Mouse (Mus musculus): ENCODE results near the gene Tekt4.

The Tekt4 gene

DNA sequence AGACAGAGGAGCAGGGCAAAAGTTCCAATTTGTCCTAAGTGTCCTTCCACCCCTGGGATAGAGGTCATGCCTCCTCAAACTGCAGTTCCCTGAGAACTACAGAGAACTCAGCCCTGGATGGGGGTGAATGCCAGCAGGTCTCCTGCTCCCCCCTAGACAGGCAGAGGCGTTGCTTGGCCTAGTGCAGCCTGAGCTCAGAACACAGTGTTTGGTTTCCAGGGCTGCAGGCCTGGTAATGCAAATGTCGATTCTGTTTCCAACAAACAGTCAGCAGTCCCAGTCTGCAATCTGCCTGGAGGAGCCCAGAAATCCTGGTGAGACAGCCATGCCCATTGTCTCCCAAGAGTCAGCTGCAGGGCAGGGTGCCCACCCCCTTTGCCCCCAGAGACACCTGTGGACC is at the start of gene Tekt4:
Gene Tekt4 (plus strand): TSS at position 344 of the 400 bp plus-strand sequence.
- DNase-seq = peak in 1 of 2 experiments; percentile 13

DNA sequence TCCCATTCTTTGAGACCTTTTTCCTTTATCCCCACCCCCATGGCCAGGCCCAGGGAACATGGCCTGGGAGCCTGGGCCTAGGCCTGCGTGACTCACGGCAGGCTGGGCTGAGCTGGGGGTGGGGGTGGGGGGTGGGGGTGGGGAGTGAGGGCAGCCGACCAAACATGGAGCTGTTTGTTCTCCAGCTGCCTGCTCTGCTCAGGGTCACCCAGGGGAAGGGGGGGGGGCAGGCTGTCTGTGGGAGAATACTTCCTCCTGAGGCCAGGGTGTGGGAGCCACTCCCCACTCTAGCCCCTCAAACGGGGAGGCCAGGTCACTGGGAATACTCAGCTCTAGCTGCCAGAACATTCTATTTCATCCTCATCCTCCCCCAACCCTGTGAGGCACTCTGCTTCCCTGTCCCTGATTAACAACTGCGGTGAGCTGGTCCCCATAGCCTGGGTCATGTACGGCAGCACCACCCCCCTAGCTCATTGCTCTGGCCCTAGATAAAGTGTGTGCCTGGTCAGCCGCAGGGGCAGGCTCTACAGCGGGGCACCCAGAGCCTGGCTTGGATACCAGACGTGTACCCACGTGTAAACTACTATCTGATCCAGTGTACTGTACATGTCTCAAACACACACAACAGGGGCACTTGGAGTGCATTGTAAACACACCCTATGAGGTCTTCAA is 49.1 kb upstream of the Tekt4 start:
- no peak for DNase-seq

DNA sequence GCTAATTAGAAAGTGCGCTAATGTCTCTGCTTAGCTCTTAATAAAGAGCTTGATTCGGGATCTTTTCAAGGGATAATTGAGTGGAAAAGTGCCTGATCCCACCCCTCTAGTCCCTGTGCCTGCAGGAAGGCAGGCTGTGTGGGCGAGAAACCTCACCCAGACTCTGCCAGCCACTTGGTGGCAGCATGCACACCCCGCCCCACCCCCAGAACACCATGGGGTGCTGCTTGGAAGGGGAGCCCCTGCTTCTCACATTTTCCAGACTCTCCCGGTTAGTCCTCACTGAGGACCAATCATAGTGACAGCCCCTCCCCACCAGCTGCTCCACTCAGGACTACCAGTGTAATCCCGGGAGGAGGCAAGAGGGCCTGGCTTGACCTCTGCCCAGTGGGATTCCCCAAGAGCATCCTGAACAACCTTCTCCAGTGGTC is 48.4 kb upstream of the Tekt4 start:
- no peak for DNase-seq

DNA sequence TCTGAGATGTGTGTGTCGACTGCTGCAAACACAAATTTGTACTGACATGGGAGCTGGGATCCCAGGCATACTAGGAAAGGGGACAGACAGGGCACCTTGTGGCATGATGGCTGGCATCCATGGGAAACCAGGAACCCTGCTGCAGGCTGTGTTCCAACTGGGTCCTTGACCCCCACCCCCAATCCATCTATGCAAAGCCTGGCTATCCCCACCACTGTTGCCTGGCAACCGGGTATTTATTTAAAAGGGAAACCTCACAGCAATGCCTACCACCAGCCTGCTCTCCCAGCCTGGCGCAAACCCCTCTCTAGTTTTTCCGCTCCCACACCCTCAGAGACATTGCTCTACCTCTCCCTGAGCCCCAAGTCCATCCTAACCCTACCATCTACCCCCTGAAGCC is 47.1 kb upstream of the Tekt4 start:
- no peak for DNase-seq

DNA sequence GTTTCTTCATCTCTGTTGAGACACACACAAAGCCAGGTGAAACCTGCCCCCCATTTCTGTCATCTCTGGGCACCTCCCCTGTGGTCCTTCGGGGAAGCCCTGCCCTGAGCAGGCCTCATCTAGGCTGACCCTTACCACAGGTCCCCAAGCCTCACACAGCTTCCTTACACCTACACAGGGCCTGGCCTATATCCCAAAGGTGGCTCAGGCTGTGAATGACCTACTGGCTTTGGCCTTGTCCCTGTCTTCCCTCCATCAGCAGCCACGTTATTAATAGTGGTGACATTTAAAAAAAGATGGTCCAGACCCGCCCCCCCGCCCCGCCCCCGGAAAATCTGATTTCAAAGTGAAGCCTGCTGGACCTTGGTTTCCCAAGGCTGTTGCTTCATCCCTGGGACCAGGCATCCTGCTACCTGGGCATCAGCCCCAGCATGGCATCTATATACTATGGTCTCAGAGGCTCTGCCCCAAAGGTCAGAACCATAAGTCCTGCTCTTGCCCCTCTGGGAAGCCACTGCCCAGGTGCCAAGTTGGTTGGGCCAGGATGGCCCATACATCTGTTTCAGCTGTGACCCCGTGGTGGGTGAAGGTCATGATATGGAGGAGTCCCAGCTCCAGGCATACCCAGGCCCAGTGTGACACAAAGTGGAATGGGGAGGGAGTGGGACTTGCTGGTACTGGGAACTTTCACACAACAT is 46.0 kb upstream of the Tekt4 start:
- no peak for DNase-seq

DNA sequence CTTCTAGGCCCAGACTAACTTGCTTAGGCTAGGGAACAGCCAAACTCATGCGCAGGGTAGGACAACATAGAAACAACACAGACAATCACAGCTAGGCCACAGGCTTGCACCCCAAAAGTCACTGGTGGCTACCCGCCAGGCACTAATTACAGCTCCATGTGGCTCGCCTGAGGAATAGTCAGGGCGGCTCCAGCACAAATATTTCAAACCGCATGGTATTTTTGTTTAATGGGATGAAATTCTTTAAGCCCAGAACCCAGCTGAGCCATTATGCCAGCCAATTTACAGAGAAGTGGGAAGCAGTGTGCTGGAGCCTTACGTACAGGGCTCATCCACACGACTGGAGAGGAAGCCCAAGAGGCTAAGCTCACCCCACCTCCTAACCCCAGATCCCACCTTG is 44.8 kb upstream of the Tekt4 start:
- no peak for DNase-seq

DNA sequence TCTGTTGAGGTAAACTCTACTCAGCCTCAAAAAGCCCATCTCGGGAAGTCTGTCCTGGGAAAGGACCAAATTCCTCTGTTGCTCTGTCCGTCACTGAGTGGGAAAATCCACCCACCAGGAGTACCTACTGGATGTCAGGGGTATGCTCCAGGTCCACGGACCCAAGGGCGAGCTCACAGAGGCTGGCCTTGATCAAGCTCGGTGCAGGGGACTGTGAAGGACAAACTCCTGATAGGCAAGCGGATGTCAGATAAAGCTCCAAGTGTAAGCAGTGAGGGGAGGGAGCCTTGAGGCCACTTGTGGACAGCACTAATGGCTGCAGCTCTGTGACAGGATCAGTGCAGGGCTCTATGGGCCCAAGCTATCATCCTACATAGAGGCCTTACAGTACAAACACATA is 44.2 kb upstream of the Tekt4 start:
- DNase-seq = no peak

DNA sequence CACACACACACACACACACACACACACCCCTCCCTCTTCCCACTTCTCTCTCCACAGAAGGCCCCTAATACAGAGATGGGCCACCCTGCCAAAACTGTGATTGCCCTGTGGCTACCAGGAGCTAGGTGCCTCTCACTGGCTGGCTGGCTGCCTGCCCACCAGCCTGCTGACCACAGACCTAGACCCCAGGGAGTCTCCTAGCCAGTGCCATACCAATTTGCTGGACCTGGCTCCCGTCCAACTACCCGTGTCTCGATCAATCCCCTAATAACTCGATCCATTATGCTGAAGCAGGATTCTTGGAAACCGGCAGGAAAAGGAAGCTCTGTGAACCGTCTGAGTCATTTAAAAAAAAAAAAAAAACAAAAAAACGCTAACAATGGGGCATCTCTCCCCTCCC is 43.6 kb upstream of the Tekt4 start:
- DNase-seq = no peak

DNA sequence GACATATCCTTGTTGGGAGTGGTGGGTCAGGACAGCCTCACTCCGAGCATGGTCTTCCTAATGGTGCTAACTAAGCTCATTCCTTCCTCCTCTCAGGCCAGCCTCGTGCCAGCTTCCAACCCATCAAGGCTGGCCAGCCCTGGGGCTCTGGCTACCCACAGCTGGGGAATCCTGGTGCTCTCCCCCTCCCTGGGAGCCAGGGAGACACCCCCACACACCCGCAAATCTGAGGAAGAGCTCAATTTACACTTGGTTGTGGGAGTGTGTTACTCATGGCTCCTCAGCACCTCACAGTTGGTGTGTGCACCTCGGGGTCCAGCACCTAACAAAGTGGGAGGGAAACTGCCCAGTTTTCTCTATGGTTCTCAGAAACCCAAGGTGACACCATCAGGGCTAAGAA is 43.2 kb upstream of the Tekt4 start:
- no peak for DNase-seq

DNA sequence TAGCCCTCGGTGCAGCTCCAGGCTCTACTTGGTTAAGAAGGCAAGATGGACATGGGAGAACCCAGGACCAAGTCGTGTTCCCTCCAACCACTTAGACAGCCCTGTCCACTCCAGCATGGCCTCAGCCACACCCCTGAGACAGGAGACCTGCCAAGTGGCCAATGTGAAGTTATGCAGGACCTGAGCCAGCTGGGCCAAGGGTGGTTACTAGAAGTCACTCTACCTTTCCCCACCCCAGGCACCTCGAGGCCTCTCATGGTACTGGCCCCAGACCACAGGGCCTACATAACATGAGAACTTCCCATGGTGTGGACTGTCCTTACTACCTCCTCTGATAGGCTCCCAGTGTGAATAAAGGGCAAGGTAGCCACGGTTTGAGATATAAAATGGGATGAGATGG is 40.2 kb upstream of the Tekt4 start:
- peak; percentile 19 to 53 for DNase-seq

DNA sequence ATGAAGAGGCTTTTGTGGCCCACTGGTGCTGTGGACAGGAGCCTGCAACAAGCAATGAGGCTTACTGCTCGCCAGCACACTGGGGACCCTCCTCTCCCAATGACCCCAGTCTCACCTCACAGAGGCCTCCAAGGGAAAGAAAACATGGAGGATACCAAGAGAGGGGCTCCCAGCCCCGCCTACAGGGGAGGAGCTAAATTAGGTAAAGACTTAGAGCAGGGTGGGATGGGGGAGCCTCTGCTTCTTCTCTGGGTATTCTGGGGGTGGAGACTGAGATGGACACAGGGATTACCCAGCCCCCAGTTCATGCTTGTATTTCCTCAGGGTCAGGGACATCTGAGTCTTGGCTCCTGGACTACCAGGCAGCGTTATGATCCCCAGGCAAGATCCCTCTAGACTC is 39.5 kb upstream of the Tekt4 start:
- DNase-seq = no peak

DNA sequence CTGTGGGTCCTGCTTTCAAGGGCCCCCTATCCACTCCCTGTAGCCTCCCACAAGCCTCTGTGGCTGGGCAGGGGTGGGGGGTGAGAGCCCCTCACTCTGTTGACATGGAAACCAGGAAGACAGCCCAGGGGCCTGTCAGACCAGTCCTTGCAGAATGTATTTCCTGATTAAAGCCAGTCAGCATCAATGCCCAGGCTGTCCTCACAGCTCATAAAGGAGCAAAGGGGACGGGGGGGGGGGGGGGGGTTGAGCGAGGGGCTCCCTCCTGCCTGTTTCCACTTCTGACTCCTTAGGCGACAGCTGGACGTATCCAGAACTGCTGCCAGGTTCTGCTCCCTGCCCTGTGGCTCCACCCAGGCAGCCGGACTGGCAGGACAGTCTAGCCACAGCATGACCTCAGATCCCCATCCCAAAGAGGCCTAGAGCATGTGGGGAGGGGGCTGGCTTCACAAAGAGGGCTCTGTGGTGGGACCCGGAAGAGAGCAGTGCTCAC is 38.9 kb upstream of the Tekt4 start:
- DNase-seq = no peak

DNA sequence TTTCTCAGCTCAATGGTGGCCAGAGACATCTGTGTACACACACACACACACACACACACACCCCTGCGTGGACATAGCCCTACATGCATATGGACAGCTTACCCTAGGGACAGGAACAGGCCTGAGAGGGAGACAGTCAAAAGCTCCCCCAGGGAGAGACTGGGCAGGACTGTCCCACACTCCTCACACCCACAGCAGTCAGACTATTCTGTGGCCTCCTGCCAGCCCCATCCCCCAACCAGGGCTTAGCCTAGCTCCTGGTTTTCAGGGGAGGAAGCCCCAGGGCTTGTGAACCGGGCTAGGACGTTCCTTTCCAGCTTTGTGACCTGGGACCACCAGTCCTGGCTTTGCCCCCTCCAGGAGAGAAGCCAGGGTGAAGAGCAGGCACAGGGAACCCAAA is 38.2 kb upstream of the Tekt4 start:
- DNase-seq = no peak

DNA sequence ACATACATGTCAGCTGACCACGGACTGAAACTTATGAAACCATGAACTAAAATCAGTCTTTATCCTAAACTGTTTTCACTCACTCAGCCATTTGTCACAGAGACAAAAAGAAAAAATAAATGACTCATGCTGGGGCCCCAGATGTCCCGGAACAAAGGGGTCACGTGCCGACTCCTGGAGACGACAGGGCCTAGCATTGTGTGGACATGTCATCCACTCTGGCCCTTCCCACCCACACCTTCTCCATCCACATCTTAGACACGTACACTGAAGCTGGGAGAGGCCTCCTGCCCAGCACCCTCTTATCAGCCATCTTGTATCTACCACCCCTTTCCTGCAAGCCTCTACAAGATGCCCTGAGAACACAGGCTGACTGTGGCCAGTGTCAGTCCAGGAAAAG is 36.4 kb upstream of the Tekt4 start:
- no peak for DNase-seq

DNA sequence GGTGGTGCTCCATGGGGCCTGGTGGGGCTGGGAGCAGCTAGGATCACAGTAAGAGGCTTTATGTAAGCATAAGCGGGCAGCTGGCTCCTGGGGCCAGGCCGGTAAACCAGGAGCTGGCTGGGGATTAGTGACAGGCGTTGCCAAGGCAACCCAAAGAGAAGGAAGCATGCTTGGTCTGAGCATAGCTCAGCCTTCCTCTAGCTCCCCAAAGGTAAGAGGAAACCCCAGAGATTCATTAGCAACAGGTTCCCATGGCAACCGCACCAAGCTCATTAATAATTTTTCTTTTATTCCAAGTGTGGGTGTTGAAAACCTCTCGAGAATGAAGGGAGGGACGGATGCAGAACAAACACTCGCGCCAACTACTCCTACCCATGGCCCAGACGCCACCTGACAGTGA is 35.5 kb upstream of the Tekt4 start:
- DNase-seq = peak in 1 of 2 experiments; percentile 27

DNA sequence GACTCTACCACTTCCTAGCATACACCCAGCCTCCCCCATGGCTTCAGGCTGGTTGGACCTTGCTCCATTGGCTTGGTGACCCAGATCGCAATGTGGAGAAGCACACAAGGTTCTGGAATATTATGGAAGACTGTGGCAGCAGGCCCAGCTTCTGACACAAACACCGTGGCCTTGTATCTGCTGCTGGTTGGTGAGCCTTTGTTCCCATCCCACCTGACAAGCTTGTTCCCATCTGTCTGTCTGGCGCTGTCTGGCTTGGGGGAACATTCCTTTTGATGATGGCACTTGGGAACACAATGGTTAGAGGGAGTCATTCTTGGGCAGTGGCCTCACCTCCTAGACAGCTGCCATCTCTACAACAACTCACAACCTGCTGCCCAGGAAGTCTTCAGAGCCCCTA is 33.4 kb upstream of the Tekt4 start:
- DNase-seq = no peak

DNA sequence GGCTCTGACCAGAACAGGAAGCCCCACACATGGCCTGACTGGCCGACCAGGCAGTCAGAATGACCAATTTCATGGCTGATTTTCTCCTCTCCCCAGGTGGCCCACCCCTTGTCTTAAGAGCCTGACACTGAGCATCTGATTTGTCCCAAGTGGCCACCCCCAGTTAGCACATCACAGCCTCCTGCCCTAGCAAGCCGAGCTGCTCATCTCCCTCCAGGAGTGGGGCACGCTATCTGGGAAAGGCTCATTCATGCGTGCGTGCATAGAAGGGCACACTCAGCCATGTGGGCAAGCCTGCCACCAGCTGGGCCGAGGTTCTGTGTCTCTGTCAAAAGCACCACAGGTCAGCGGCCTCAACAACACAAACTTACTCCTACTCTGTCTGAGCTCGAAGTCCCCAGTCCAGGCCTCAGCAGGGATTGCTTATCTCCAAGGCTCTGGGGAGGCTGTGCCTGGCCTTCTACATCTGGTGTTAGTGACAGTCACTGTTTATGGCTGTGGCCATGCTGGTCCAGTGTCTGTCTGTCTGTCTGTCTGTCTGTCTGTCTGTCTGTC is 29.8 kb upstream of the Tekt4 start:
- DNase-seq = no peak

DNA sequence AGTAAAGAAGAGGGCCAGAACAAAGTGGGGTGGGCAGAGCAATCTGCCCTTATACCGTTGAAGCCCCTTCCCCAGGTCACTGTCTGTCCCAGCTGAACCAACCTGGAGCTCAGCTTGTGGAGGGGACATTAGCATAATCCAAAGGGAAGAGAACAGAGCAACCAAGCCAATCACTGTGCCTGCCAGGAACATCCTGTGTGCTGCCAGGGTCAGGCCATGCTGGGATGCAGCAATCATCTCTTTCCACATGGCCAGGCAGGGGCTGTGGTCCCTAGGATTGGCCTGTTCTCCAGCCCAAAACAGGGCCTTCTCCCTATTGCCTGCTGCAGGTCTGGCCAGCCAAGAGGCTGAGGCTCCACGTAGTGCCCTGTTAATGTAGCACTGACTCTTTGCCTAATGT is 28.4 kb upstream of the Tekt4 start:
- DNase-seq = no peak

DNA sequence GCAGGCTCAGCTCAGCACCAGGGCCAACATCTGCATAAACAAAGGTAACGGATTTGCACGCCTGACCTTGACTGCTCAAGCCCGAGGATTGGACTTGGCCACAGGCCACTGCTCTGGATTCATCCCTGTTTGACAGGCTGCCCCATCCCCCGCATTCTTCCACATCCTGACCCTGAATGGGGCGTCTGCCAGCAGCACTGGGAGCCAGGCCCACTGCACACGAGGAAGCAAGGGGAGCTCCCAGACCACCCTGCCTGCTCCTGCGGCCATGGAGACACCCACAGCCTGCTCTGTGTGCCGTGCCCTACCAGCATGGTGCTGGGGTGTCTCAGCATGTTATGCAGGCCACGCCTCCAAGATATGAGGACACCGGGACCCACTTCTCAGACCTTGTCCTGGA is 27.0 kb upstream of the Tekt4 start:
- no peak for DNase-seq

DNA sequence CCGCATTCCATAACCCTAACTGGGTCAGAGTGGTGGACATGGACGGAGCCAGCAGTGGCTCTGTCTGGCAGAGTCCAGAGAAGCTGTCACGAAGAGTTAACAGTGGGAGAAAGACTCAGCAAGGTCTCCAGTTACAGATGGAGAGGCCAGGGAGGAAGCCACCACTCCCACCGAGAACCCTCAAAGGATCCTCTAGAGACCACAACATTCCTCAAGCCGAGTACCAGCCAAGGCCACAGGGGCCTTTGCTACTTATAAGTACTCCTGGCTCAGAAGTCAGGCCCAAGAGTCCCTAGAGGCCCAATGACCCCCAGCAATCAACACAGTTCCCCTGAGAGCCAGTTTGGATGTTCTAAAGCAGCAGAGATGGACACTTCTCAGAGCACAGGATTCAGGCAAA is 25.2 kb upstream of the Tekt4 start:
- no peak for DNase-seq

DNA sequence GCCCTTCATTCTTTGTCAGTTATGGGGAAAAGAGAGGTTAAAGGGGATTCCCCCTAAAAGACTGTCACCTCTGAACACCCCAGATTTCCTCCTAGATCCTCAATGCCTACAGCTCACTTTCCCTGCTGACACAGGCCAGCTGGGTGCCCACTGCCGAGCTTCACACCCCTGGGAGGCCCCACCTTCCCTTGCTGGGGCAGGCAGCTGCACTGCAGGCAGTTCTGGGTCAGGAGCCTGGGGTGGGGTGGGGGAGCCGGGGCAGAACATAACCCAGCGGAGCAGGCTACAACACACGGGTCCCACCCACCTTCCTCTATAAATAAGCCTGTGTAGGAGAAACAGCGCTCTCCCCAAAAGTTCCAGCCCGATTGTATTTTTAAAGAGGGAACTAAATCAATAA is 24.5 kb upstream of the Tekt4 start:
- no peak for DNase-seq

DNA sequence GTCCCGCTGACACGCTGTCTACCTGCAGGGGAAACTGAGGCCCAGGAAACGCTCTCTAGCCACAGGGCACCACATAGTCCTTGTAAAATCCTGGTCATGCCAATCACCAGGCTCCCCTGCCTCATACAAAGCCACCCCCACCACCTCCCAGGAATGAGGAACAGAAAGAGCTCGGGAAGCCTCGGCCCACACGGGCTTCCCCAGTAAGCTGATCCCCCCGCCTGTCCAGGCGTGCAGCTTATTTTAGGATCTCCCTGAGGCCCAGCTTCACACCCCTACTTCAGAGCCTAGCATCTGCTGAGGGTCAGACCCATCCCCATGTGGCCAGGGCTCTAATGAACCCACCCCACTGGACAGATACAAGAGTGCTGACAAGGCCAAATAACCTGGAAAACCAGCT is 23.9 kb upstream of the Tekt4 start:
- no peak for DNase-seq

DNA sequence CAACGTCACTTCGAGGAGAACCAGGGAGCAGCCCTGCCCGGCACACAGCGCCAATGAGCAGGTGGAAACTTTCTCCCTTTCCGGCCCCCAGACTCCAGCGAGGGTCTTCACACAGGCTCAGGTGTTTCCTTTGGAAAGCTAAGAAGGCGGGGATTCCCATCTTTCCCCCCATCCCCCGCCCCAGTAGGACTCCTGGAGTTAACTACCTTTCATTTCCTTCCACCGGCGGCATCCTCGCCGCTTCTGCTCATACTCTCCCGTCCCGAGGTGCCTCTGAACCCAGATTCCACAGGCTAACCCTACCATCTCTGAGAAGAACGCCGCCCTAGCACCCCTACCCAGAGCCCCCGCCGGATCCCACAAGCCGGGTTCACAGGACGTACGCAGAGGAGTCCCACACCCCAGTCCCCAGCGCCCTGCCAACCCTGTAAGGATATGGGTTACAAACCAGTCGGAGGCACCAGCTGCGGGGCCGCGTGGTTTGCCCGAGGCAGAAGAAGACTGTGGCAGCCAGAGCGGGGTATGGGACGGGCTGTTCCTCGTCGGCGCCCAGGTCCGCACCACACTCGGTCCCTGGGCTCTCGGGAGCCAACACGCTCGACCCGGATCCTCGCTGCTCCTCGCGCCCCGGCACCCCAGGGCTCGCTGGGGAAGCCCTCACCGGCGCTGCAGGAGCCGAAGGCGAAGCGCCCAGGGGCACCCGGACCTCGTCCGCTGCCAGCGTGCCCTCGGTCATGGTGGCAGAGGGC is 21.8 kb upstream of the Tekt4 start:
- no peak for DNase-seq

DNA sequence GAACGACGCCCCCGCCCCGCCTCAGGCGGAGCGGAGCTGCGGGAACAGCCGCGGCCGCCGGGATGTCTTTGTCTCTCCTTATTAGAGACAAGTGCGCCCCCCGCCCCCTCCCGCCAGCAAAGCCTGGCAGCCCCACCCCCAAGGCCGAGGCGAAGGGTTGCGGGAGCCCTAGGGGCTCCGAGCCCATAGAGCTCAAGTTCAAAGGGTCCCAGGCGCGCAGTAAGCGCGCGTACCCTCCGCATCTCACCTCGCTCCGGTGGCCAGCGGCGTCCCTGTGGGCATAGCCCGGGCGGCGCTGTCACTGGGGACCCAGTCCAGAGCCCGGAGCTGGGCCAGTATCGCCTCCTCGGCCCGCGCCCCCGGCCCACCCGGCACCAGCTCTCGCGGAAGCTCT is 21.2 kb upstream of the Tekt4 start:
- no peak for DNase-seq

All from lung, adult 18-20 months (tissue).